Mouse (Mus musculus) left cerebral cortex, postnatal 36 days (tissue): ENCODE measurements around the gene Ecel1. TPM values are rescaled to one million over a fixed set of nuclear protein-coding genes. Genes with fewer than 3 reads are reported as not detected.
A peak's percentile ranks its signal among the peaks of the same experiment; 100 is the strongest.

Experiments used
- DNase-seq, 2 experiments: peaks; one replicate each; pipeline ENCODE4 v3.0.0; 2021 to 2022; ENCODE audit warnings: low spot score in 2 of 2, mixed read lengths in 1 of 2
- intact Hi-C: fragments of 180-260 bp; cut with DNase I; formaldehyde crosslinking; loops from one replicate; pipeline ENCODE4 v1.15.1; 2025
- total RNA-seq, 2 experiments: library from RNA; stranded (reverse); gene quantifications; 2 replicates each; pipeline ENCODE4 v1.2.3; 2021

Ecel1 gene
- total RNA-seq, 2 experiments from 2014 or later, result 5.8 to 12.6 TPM

DNA sequence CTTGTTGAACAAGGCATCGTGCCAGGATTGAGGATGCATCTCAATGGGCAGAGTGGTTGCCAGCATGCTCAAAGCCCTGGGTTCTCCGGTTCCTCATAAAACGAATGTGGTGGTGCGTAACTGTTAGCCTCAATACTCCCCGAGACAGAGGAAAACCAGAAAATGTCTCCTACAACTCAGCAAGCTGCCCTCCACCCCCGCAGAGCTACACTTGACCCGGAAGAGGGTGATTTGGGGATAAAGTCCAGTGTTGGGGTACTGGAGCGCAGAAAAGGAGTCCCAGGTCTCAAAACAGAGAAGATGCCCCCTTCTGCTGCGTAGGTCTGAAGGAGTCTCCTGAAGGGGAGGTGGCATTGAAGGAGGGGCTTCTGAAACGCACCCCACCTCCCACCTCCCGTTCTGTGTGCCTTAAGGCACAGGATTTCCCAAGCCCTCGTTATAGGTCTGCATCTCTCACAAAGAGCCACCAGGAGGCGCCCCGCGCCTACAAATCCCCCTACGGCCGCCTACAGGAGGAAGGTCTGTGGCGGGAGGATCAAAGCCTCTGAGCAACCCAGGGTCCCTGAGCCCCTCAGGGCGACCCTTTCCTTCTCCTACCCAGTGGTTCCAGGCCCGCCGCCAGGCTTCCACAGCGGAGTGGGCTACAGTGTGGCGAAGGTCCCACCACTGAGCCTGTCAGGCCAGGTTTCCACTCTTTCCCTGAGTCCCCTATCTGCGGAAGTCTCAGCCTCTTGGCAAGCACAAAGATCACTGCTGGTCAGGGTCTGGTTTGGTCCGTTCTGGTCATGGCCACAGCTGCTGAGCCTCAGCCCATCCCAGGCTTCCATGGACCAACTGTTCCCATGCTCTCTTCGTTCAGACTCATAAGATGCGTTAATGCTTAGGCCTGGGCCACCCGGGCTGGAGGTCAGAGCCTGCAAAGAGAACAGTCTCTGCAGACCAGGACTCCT, 18.0 kb upstream of the Ecel1 start:
- intact Hi-C loops, result no loop called here
- DNase-seq, result peak; percentile 43 to 50

GRCm38 (mm10) chr1:87172316-87172715, 16.0 kb upstream of the Ecel1 start:
- intact Hi-C loops, result no loop called here
- DNase-seq, result no peak

- intact Hi-C loops, result no loop called here
These were observed 15.0 kb upstream of the Ecel1 start for GRCm38 (mm10) chr1:87171312-87171711.

DNA sequence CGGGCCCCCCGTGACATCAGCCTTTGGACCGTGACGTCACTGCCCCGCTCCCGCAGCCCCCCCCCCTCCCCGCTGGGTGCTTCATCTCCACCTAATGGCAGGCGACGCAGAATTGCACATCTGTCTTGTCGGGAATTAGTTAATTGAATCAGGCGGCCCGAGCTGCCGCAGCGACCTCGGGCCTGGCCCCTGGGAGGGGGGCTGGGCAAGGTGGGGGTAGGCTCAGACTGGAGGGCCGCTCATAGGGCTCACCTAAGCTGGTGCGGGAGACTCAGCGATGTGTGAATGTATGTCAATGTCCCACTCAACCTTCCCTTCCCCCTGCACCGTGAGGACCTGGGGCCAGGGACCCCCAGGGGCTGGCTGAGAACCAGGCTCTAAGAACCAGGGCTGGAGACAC, 14.1 kb upstream of the Ecel1 start:
- intact Hi-C loops, result no loop called here
- no peak for DNase-seq

More at GRCm38 (mm10) chr1:87171312-87171711, 15.0 kb upstream of the Ecel1 start:
- DNase-seq, result no peak

- no peak for DNase-seq
- intact Hi-C loops, result no loop called here
These were observed 8.5 kb upstream of the Ecel1 start for GRCm38 (mm10) chr1:87164796-87165184.

DNA sequence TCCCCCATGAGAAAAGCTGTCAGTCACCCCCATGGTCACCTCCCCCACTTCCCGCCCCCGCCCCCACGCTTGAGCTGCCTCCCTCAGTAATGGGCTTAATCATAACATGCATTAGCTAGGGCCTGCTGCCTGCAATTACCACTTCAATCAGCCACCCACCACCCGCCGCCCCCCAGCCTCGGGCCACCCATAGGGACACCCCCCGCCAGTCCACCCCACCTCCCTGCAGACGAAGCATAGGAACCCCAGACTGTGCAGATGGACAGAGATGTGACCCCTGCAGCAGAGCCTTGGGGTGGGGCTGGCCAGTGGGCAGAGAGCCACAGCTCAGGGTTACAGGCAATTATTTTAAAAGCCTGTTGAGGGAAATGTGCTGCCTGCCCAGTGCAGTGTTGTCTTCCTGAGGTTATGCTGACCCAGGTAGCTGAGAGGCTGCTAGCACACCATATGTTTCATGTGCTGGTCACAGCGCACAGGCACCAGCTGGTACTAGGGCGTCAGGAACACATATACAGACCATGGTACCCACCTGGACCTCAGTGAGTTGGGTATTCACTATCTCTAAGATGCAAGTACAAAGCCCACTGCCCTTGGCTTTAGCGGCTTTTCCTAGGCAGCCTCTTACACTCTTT, 8.0 kb upstream of the Ecel1 start:
- intact Hi-C loops, result no loop called here
- DNase-seq, result no peak

- intact Hi-C loops, result no loop called here
- no peak for DNase-seq
These were observed 3.1 kb upstream of the Ecel1 start for GRCm38 (mm10) chr1:87159396-87159795.

DNA sequence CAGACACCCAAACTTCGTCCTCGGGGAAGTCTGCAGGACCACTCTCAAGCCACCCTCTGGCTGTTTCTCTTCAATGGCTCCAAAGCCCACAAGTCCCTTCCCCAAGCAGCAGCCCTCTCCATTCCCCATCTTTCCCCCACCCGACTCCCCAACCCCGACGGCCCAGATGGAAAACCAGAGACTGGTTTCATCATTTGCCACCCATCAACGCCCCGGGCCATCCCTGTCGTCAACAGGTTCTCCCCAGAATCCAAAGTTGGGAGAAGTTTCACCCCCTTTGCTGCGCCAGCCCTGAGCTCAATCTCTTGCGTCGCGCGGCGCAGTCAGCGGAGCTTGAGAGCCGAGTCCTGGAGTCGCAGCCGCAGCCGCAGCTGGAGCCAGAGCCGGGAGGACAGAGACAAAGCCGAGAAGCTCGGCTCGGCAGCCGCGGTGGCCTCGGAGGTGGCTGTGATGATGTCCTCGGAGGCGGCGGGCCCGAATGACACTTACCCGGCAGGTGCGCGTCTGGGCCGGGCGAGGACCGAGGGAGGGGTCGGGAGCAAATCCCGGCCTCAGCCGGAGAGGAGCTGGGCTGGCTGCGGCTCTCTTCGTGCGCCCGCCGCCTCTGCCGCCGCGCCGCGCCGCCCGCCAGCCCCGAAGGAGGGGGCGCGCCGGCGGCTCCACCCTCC, 656 bp downstream of the Ecel1 start:
- peak; percentile 18 to 35 for DNase-seq
- intact Hi-C loops, result no loop called here

DNA sequence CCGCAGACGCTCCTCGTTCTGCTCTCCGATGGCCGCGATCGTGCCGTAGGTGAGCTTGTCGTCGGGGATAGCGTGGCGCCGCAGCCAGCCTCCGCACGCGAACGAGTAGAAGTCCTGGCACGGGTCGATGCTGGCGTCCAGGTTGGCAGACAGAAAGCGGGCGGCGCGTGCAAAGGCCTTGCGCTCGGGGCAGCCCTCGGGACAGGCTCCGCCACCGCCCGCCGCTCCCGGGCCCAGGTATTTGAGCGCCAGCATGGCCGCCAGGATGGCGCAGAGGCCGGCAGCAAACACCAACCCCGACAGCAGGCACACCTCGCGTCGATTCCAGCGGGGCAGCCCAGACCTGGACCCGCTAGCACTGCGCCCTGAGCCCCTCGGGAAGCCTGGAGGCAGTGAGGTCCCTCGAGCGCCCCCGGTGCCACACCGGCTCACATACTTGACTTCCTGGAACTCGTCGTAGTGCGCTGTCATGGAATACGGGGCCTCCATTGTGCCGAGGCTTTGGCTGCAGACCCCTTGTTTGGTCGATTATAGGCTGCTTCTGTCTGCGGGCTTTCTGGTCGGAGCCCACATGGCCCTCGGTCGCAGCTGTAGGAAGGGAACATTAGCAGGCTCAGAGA, 1.7 kb downstream of the Ecel1 start:
- DNase-seq, result no peak
- intact Hi-C loops, result no loop called here

- intact Hi-C loops, result no loop called here
- DNase-seq, result no peak
These were observed 2.4 kb downstream of the Ecel1 start for GRCm38 (mm10) chr1:87153776-87154500.

- DNase-seq, result no peak
- intact Hi-C loops, result no loop called here
These were observed 5.0 kb downstream of the Ecel1 start for GRCm38 (mm10) chr1:87151286-87151685.

GRCm38 (mm10) chr1:87149422-87149821, 6.9 kb downstream of the Ecel1 start:
- no peak for DNase-seq
- intact Hi-C loops, result no loop called here

- intact Hi-C loops, result no loop called here
These were observed 13.2 kb downstream of the Ecel1 start for GRCm38 (mm10) chr1:87143141-87143540.

GRCm38 (mm10) chr1:87142456-87142855, 13.9 kb downstream of the Ecel1 start:
- DNase-seq, result no peak

More at GRCm38 (mm10) chr1:87143141-87143540, 13.2 kb downstream of the Ecel1 start:
- DNase-seq, result no peak

DNA sequence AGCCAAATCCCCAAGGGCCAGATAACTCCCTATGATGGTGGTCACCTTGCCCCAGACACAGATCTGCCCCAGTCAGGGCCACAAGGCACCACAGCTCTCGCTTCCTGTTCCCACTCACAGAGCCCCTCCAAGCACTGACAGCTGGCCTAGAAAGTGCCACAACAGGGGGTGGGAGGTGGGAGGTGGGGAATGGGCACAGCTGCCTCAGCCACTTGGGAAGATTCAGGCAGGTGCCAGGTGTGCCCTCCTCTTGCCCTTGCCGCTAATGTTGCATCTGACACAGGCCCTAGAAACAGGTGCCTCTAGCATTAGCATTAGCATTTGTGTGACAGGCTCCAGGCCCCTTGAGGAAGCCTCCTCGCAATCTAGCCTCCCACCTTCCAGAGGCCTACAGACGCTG, 14.8 kb downstream of the Ecel1 start:
- intact Hi-C loops, result no loop called here
- no peak for DNase-seq

More at GRCm38 (mm10) chr1:87142456-87142855, 13.9 kb downstream of the Ecel1 start:
- intact Hi-C loops, result no loop called here

GRCm38 (mm10) chr1:87131803-87132202, 24.5 kb downstream of the Ecel1 start:
- intact Hi-C loops, result no loop called here

GRCm38 (mm10) chr1:87127206-87128030, 28.9 kb downstream of the Ecel1 start:
- intact Hi-C loops, result no loop called here
- DNase-seq, result peak; percentile 23 to 51

More at GRCm38 (mm10) chr1:87131803-87132202, 24.5 kb downstream of the Ecel1 start:
- no peak for DNase-seq

DNA sequence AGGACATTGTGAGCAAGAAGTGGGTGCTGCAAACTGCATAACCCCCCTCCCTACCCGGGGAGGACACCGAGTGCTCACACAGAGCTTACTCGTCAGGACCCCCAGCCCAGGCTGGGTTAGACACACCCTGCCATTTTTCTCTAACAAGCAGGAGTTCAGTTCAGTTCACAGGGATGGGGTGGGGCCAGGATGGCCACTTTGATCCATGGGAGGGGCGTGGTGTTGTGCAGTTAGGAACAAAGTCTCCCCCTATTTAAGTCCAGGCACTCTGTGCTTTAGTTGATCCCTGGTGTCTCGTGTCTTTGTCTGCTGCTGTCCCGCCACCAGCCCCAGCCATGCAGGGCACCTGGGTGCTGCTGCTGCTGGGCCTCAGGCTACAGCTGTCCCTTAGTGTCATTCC, 31.6 kb downstream of the Ecel1 start, which contains the start of gene Akp3:
TSS of gene Akp3 (plus strand) at position 301 of the 400 bp plus-strand sequence.
- intact Hi-C loops, result no loop called here

More for the DNA sequence above, 31.6 kb downstream of the Ecel1 start, which contains the start of gene Akp3:
- DNase-seq, result no peak
